Mouse (Mus musculus): ENCODE results near the gene Hspa2. TPM values are rescaled to one million over a fixed set of nuclear protein-coding genes. Genes with fewer than 3 reads are reported as not detected.
A peak's percentile ranks its signal among the peaks of the same experiment; 100 is the strongest.
"Not testable (repeated sequence)": the region's sequence is repeated elsewhere in the genome, so short reads cannot be mapped to it uniquely, and the experiment has no call there.

Hspa2 gene
- polyA plus RNA-seq, 1 experiment from 2014 or later = 10.4 TPM

DNA sequence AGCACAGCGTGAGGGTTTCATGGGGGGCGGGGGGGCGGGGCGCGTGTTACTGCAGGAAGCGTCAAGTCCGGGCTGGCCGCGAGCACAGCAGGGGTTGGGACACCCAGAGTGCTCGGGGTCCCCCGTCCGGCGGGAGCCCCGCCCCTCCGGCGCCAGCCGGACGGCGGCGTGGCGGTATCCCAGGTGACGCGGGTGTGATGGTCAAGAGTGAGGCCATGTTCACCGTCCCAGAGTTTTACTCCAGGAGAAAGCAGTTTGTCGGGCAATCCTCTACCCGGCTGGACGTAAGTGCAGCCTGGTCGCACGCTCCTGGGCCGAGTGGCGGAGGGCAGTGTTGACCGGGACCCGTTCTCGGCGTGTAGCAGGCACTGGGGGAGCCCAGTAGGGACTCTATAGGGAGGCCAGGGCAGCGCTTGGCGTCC is 13.5 kb downstream of the Hspa2 start, which contains the start of gene Ppp1r36:
Gene Ppp1r36, plus strand, starts transcription at position 106 of the 422 bp plus-strand sequence.
- WGBS = 1% methylated on average over 37 of the region's 37 CpGs
- Histone ChIP-seq H3K27me3 (peaks cover 23% of the 10 kb centered on the region), H3K27ac (no peak within 1 kb of the TSS), H3K9me3 (replicated peaks) (no peaks in the 10 kb centered on the region; the same call in 1 of the 2 replicates), H3K4me2 (replicated peaks) (peak within 1 kb of the TSS; percentile 75), H3K36me3 (no peaks in the 10 kb centered on the region), H3K4me3 (peak within 1 kb of the TSS; percentile 42), H3K4me1 (peaks cover 5% of the 10 kb centered on the region), H3K9ac (peak within 1 kb of the TSS; percentile 43)
- ATAC-seq (ENCODE audit: low FRiP score) = peak; percentile 32; the same call in 1 of the 2 replicates

DNA sequence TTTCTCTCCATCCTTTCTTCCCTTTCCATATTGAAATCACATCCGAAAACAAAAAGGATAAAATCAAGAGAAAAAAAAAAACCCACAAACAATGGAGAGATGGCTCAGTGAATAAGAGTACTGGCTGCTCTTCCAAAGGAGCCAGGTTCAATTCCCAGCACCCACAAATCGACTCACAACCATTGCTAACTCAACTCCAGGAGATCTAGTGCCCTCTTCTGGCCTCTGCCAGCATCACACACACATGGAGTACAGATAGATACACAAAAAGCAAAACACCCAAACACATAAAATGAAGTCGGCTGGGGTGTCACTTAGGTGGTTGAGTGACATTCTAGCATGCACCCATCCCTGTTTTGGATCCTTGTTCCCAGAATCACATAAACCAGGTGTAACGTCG is 14.4 kb downstream of the Hspa2 start:
- WGBS = 91% methylated on average over 5 of the region's 5 CpGs
- Histone ChIP-seq H3K27me3 (peaks cover 23% of the 10 kb centered on the region), H3K4me1 (peaks cover 5% of the 10 kb centered on the region), H3K4me2 (replicated peaks) (no peak overlapping the region), H3K27ac (no peak overlapping the region), H3K9me3 (replicated peaks) (no peaks in the 10 kb centered on the region; the same call in 1 of the 2 replicates), H3K36me3 (no peaks in the 10 kb centered on the region), H3K4me3 (no peak overlapping the region), H3K9ac (no peak overlapping the region)
- ATAC-seq (ENCODE audit: low FRiP score) = no peak

DNA sequence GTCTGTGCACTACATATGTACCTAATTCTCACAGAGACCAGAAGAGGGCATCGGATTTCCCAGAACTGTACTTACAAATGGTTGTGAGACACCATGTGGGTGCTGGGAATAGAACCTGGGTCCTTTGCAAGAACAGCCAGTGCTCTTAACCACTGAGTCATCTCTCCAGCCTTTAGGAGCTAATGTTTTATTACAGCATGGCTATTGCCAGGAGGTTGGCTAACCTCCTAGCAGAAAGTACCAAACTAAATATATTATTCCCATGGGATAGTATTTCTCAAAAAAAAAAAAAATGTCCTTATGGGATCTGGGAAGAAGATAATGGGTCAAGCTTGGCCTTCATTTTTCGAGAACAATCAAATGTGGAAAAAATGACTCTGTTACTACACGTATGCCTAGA is 21.3 kb downstream of the Hspa2 start:
- Histone ChIP-seq H3K36me3 (no peaks in the 10 kb centered on the region), H3K4me1 (no peaks in the 10 kb centered on the region), H3K4me3 (no peak overlapping the region), H3K27ac (no peak overlapping the region), H3K27me3 (no peaks in the 10 kb centered on the region), H3K9ac (no peak overlapping the region), H3K9me3 (replicated peaks) (no peaks in the 10 kb centered on the region), H3K4me2 (replicated peaks) (no peak overlapping the region)
- no peak for ATAC-seq (ENCODE audit: low FRiP score)
- 89% methylated on average over 3 of the region's 3 CpGs for WGBS

DNA sequence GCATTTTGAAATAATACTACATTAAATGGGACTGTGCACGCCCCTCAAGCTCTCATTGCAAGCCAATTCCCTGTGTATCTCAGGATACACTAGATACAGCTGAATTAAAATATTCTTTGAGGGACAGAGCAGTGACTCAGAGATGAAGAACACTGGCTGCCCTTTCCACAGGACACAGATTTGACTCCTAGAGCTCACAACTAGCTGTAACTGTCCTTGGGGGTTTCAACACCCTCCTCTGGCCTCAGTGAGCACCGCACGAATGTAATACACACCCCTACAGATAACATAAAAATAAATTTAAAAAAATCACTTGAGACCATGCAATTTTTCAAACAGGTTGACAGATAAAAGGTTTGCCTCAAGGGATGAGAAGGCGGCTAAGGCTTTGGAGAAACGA is 23.6 kb downstream of the Hspa2 start:
- H3K27me3 ChIP-seq = no peaks in the 10 kb centered on the region
- no peaks in the 10 kb centered on the region for H3K9me3 ChIP-seq (replicated peaks)
- H3K27ac ChIP-seq = no peak overlapping the region
- no peak overlapping the region for H3K9ac ChIP-seq
- no peak overlapping the region for H3K4me3 ChIP-seq
- no peaks in the 10 kb centered on the region for H3K36me3 ChIP-seq
- no peak for ATAC-seq (ENCODE audit: low FRiP score)
- 57% methylated on average over 5 of the region's 5 CpGs for WGBS
- no peaks in the 10 kb centered on the region for H3K4me1 ChIP-seq
- no peak overlapping the region for H3K4me2 ChIP-seq (replicated peaks)

DNA sequence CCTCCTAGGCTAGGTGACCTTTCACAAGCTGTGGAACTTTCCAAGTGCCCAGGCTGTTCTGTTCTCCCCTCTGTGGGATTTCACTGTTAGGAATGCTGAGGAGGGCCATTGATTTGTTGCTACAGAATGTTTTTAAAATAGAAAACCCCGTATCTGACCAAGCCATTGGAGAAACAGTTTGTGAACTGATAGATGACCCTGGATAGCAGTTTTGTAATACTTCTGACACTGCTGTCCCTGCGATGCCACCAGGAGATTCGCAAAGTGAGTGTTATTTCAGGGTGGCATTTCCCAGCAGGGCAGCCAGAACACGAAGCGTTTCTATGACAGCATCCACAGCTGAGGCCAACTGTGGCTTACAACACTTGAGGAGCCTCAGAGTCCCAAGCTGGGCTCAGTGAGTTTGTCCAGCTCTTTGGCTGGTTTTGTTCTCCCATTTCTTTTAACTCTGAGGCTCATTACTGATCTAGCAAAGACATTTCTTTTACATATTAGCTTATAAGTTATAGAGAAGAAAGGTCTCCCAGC is 27.0 kb downstream of the Hspa2 start:
- Histone ChIP-seq H3K9me3 (replicated peaks) (no peaks in the 10 kb centered on the region), H3K4me1 (peaks cover 5% of the 10 kb centered on the region), H3K27ac (no peak overlapping the region), H3K4me2 (replicated peaks) (no peak overlapping the region), H3K36me3 (no peaks in the 10 kb centered on the region), H3K9ac (no peak overlapping the region), H3K27me3 (peaks cover 13% of the 10 kb centered on the region), H3K4me3 (no peak overlapping the region)
- WGBS = 50% methylated on average over 5 of the region's 5 CpGs
- ATAC-seq (ENCODE audit: low FRiP score) = no peak

DNA sequence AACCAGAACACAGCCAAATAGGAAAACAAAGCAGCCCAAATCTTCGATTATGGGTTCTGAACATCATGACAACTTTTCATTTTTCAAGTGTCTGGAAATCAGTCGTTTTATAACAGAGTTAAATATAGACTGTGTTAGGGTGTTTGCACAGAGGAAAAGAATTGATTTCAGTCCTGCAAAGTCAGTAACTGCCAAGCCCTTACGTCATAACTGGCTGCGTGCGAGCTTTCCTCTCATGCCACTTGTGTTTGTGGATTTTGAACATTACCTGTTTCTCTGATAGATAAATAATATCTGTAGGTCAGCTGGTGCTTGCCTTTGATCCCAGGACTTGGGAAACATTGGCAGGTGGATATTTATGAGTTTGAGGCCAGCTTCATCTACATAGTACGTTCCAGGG is 27.5 kb downstream of the Hspa2 start:
- Histone ChIP-seq H3K9ac (no peak overlapping the region), H3K27ac (no peak overlapping the region), H3K36me3 (no peaks in the 10 kb centered on the region), H3K27me3 (peaks cover 18% of the 10 kb centered on the region), H3K4me1 (peaks cover 5% of the 10 kb centered on the region), H3K9me3 (replicated peaks) (no peaks in the 10 kb centered on the region), H3K4me2 (replicated peaks) (no peak overlapping the region), H3K4me3 (no peak overlapping the region)
- no peak for ATAC-seq (ENCODE audit: low FRiP score)
- WGBS = 89% methylated on average over 6 of the region's 6 CpGs

DNA sequence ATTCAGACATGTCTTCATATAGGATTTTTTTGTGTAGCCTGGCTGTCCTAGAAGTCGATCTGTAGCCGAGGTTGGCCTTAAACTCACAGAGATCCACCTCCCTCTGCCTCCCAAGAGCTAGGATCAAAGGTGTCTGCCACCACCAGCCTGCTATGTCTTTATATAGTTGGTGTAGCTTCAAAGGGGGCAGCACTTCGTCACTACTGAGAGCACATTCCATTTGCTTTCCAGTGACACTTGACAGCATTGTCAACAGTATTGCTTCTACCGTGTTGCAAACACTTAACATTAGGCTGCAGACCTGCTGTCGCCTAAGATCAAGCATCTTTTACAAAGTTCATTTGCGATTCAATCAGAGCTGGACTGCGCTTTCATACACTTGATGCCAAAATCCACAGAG is 30.1 kb downstream of the Hspa2 start:
- Histone ChIP-seq H3K4me2 (replicated peaks) (no peak overlapping the region), H3K9ac (no peak overlapping the region), H3K4me3 (no peak overlapping the region), H3K36me3 (no peaks in the 10 kb centered on the region), H3K9me3 (replicated peaks) (no peaks in the 10 kb centered on the region), H3K4me1 (peaks cover 5% of the 10 kb centered on the region), H3K27ac (no peak overlapping the region), H3K27me3 (peaks cover 20% of the 10 kb centered on the region)
- ATAC-seq (ENCODE audit: low FRiP score) = no peak
- WGBS = 44% methylated on average over 7 of the region's 7 CpGs

DNA sequence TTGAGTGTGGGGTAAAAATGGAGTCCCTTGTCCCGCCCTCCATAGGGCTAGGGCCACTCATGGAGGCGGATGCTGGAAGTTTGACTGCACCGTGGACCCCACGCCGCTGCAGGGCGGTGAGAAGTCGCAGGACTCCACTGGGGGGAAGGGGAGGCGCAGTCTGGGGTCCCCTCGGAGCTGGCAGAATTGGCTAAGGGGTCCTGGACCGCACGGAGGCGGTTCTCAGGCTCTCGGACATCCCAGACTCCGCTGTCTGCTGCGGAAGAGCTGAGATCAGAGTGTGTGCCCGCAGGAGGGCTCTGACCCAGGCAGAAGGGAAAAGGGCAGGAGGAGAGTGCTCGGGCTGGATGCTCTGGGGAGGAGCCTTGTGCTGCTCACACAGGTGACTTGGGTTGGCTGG is 31.1 kb downstream of the Hspa2 start:
- 4% methylated on average over 17 of the region's 17 CpGs for WGBS
- Histone ChIP-seq H3K4me2 (replicated peaks) (peak overlapping the region; percentile 51), H3K9me3 (replicated peaks) (no peaks in the 10 kb centered on the region), H3K27me3 (peaks cover 20% of the 10 kb centered on the region), H3K4me3 (peak overlapping the region; percentile 20), H3K36me3 (no peaks in the 10 kb centered on the region), H3K4me1 (peaks cover 5% of the 10 kb centered on the region), H3K27ac (no peak overlapping the region), H3K9ac (no peak overlapping the region)
- no peak for ATAC-seq (ENCODE audit: low FRiP score)

DNA sequence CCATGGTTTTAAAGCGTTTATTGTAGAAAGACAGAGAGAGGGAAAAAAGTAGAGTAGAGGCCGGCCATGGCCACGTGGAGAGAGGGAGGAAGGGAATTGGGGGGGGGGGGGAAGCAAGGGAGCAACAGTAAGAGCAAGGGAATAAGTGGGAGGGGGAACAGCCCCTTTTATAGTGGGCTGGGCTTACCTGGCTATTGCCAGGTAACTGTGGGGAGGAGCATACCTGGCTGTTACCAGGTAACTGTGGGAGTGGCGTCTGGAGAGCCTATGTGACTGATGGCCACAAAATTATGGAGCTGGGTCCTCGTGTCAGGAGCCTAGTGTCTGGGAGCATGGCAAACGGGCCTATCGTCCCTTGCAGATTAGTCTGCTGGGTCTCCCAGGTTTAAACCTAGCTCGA is 31.6 kb downstream of the Hspa2 start:
- H3K36me3 ChIP-seq = no peaks in the 10 kb centered on the region
- no peaks in the 10 kb centered on the region for H3K9me3 ChIP-seq (replicated peaks)
- 41% methylated on average over 8 of the region's 8 CpGs for WGBS
- H3K4me1 ChIP-seq = peaks cover 5% of the 10 kb centered on the region
- no peak overlapping the region for H3K27ac ChIP-seq
- peak overlapping the region; percentile 51 for H3K4me2 ChIP-seq (replicated peaks)
- ATAC-seq (ENCODE audit: low FRiP score) = no peak
- peaks cover 20% of the 10 kb centered on the region for H3K27me3 ChIP-seq
- no peak overlapping the region for H3K4me3 ChIP-seq
- H3K9ac ChIP-seq = no peak overlapping the region

DNA sequence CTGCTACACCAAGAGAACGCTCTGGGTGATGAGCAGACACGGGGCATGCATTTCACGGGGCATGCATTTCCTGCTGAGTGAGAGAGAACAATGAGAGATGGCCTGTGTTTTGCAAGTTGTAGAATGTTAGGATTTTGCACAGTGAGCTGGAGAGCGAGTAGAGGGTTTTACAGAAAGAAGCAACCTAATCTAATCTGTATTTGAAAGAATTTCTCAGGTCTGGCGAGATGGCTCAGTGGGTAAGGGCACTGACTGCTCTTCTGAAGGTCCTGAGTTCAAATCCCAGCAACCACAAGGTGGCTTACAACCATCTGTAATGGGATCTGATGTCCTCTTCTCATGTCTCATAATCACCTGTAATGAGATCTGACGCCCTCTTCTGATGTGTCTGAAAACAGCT is 39.5 kb downstream of the Hspa2 start:
- not testable (repeated sequence) for H3K36me3 ChIP-seq; H3K9me3 ChIP-seq (replicated peaks); ATAC-seq (ENCODE audit: low FRiP score); H3K9ac ChIP-seq; H3K4me2 ChIP-seq (replicated peaks); H3K4me1 ChIP-seq; H3K4me3 ChIP-seq; H3K27ac ChIP-seq; H3K27me3 ChIP-seq
- 76% methylated on average over 6 of the region's 6 CpGs for WGBS

DNA sequence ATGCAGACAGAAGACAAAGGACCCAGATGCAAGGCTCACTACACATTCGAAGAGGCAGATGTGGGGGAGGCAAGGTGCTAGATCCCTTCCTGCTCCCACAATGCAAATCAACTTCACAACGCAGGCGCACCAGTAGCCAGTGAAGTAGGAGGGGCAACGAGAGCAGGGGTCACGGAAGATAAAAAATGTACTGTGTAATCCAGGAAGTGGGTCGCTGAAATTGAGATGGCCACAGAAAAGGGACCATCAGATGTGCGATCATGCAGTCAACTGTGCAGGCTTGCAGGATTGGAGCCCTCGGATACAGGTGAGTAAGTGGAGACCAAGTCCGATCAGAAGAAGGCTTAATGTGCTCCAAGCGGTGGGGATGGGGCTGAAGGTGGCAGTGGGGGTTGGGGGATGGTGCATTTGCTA is 40.4 kb downstream of the Hspa2 start:
- Histone ChIP-seq H3K36me3 (no peaks in the 10 kb centered on the region), H3K4me1 (no peaks in the 10 kb centered on the region), H3K4me2 (replicated peaks) (no peak overlapping the region), H3K27me3 (no peaks in the 10 kb centered on the region), H3K4me3 (no peak overlapping the region), H3K9me3 (replicated peaks) (no peaks in the 10 kb centered on the region), H3K9ac (no peak overlapping the region), H3K27ac (no peak overlapping the region)
- no peak for ATAC-seq (ENCODE audit: low FRiP score)
- WGBS = 63% methylated on average over 10 of the region's 10 CpGs

DNA sequence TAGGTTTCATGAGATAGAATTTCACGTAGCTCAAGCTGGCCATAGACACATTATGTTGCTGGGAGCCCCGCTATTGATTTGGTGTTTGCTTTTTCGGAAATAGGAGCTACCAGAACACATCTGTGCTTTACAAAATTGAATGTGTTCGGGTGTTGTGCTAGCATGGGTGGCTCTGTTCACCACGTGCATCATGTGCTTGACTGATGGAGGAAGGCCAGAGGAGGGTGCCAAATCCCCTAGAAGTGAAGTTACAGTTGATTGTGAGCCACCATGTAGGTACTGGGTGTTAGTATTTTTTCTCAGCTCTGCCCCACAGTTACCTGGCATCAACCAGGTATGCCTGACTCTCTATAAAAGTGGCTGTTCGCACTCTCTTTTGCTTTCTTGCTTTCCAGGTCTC is 40.9 kb downstream of the Hspa2 start:
- 85% methylated on average over 6 of the region's 6 CpGs for WGBS
- Histone ChIP-seq H3K9me3 (replicated peaks) (no peaks in the 10 kb centered on the region), H3K9ac (no peak overlapping the region), H3K4me3 (no peak overlapping the region), H3K27ac (no peak overlapping the region), H3K36me3 (no peaks in the 10 kb centered on the region), H3K4me2 (replicated peaks) (no peak overlapping the region), H3K4me1 (no peaks in the 10 kb centered on the region), H3K27me3 (no peaks in the 10 kb centered on the region)
- ATAC-seq (ENCODE audit: low FRiP score) = no peak

DNA sequence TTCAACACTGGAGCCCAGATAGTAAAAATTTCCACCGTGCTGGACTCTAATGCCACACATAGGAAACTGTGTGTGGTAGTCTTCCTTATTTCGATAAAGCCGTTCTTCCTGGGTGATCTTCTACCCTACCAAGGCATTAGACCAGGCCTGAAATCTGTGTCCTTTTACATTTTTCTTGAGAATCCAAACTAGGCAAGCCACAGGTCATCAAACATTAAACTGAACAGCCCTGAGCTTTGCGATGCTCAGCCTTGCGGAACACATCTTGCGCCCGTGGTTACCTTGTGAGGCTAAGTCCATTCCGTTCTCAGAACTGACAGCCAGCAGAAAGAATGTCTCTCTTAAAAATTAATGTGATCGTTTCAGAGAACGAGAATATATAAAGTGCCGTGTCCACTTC is 42.2 kb downstream of the Hspa2 start:
- Histone ChIP-seq H3K27ac (no peak overlapping the region), H3K4me1 (no peaks in the 10 kb centered on the region), H3K9me3 (replicated peaks) (no peaks in the 10 kb centered on the region), H3K4me3 (no peak overlapping the region), H3K4me2 (replicated peaks) (no peak overlapping the region), H3K27me3 (no peaks in the 10 kb centered on the region), H3K9ac (no peak overlapping the region), H3K36me3 (no peaks in the 10 kb centered on the region)
- ATAC-seq (ENCODE audit: low FRiP score) = no peak
- 80% methylated on average over 11 of the region's 11 CpGs for WGBS
